Mouse (Mus musculus): ENCODE measurements at regions not wholly inside any gene's neighbourhood (a gene's known extent, or its start where the extent isn't known, plus 50 kb on each side); places are given as distances from the start of the nearest gene placed in this dataset.
"Not testable (repeated sequence)": the region's sequence is repeated elsewhere in the genome, so short reads cannot be mapped to it uniquely, and the experiment has no call there.

DNA sequence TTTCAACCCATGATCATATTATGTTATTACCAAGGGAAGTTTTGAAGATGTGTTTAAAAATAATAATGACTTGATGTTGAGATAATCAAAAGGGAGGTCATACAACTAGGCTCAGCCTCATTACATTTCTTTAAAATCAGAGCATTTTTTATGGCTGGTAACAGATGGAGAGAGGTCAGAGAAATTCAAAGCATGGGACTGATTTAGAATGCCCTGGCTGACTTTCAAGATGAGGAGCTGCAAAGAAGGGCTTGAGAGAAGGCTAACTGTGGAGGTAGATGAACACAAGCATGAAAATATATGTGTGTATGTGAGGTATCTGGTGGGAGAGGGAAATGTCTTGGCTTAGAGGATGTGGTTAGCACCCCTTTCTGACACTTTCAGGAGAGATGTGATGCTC is 502.6 kb upstream of the Gdi2 start:
- DNase-seq, result not testable (repeated sequence)

DNA sequence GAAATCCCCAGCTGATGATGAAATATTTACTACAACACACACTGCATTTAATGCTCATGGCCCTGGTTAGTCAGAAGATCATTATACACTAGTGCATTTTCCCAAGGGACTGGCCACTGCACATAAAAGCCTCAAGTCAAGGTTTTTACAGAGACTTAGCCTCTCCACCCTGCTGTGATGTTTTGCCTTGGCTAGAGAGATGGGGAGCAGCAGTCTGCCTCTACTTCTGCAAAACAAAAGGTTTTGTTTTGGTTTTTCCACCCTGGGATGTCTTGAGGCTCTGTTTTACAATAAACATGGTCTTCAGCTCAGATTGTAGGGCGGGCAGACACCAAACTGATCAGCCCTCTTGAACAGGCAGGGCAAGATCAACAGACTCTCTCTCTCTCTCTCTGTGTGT is 500.9 kb upstream of the Gdi2 start:
- peak; percentile 11 for DNase-seq

DNA sequence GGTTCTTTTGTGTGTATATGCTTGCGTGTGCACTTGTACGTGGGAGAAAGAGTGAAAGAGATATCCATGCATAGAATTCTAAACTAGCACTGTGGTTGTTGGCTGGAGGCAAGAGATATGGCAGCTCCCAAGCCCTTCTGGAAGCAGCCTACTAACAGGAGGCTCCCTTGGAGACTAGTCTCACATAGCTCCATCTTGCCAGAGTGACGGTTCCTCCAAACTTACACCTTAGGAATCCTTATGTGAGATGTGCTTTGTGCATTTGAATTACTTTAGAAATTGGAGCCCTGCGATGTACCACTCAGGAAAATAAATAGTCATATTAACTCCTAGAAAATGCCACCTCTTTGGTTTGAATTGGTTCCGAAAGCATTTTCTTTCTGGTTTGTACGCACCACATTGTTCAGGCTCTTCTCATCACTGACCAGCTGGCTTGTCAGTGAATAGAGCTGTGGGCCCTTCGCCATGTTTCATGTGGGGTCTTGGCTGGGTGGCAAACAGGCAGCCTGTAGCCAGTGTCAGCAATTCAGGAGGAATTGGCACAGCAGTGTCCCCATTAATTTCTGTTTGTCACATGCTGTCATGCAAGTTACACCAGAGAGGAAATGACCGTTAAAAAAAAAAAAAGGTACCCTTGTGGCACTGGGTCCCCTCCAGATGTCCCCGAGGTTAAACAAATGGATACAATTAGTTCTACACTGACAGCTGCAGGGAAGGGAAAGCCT is 491.3 kb upstream of the Gdi2 start:
- not testable (repeated sequence) for DNase-seq

DNA sequence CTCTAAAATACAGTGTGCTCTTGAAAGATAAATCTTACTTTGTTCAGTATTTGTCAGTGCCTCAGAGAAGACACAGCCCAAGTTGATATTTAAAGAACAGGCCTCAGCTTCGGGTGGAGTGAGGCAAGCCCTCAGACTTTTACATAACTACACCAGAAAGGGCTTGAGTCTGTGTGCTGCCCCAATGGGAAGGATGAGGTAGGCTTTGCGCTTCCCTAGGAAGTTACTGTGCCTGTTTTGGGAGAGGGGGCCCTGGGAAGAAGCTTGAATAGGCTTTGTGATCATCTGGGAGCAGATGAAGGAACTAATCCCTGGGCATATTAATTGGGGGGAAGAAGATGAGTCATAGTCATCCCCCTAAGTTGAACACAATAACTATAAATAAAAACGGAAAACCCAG is 454.4 kb upstream of the Gdi2 start:
- not testable (repeated sequence) for DNase-seq

DNA sequence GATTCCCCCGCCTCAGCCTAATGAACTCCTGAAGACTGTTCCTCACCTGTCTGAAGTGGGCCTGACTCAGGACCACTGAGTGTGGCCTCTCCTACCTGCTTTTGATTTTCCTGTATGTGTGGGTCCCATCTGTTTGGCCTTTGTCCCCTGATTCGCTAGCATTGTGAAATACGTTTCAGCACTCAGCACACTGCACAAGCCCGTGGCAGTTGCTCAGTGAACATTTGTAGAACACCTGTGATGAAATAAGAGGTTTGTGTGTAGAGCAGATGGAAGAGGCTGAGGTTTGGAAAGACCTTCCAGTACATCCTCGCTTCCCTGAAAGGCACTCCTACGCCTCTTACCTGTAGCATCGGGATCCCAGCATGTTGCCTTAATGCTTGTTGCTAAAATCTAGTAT is 447.9 kb upstream of the Gdi2 start:
- DNase-seq, result not testable (repeated sequence)

DNA sequence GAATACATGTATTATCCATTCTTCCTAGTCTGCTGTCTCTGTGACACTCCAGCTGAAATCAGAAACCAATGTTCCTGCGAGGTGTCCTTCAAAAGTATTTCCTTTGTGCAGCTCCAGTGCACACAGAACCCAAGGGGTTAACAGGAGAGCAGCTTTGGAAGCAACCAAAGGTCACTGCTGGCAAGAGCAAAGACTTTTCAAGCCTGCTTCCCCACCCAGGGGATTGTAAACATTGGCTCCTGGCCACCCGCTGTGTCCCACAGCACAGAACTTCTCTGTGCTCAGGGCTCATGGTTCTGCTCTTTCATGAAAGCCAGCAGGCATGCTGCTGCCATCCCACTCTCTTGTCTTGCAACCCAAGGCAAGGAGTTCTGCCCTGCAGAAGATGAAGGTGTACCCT is 431.3 kb upstream of the Gdi2 start:
- DNase-seq, result not testable (repeated sequence)

DNA sequence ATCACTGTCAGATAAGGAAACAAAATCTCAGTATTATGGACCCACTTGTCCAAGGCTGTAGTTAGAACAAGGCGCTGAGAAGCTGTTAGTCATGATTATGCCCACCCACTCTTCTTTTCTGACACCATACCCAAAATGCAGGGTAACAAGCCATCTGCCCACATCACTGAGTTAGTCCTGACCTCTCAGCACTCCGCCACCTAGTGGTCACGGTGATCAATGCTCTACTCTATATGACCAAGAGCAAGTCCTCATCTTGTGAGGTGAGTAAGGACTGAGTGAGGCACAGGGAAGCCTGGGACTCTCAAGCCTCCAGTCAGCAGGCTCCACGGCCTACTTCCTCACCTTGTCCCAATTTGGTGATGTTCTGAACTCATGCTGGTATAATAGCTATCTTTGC is 409.7 kb upstream of the Gdi2 start:
- DNase-seq, result not testable (repeated sequence)

DNA sequence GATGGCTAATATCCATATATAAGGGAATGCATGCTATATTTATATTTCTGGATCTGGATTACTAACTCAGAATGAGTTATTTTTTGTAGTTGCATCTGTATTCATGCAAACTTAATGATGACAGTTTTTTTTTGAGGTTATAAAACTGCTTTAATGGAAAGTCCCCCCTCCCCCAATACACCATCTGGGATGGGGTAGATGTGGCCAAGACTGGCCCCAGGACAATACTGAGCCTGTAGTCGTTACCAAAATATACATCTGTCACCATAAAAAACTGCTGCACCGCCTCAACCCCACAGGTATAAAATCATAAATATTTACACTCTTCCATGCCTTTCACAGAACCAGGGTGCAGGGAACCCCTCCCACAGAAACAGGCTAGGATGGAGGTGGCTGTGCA is 400.6 kb upstream of the Gdi2 start:
- not testable (repeated sequence) for DNase-seq

DNA sequence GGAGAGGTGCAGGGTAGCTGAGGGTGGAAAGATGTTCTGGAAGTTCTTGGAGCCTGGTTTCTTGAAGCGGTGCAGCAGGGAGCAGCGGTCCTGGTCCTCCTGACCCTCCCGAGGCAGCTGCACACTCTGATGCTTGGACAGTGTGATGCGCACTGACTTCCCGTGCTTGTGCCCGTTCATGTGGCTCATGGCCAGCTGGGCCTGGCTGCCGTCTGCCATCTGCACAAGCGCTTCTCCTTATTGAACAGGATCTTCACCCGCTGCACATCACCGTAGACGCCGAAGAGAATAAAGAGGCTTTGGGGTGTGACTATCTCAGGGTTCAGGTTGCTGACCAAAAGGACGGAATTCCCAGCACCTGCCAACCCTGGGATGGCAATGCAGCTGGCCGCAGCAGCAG is 399.2 kb upstream of the Gdi2 start:
- no peak for DNase-seq

DNA sequence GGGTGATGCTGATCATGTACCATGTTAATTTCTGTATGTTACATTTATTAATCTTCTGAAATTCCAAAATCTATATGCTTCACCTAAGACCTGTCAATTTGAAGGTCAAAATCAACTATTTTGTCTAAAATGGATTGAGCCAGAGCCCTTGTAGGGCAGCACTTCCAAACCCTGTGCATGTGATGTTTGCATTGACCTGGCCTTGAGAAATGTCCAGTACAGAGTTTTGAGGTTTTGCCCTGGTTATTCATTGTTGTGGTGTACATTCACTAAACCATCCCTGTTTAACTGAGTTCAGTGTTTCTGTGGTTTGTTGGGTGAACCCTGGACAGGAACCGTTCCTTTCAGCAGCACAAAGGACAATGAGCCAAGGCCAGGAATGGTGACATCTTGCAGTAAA is 392.4 kb upstream of the Gdi2 start:
- DNase-seq, result not testable (repeated sequence)
